Mouse (Mus musculus): Measurements from ENCODE around the gene Kctd15.

Kctd15 gene

GRCm38 (mm10) chr7:34669336-34669735 is 12.8 kb upstream of the Kctd15 start:
- in situ Hi-C loops (cut with MboI; ENCODE audit: unreplicated experiment in 2 of 2): loop anchor here (10.0 to 25.0 kb wide), 3 partner anchors 325 to 882 kb away; partner anchors contain the start of gene Gm6096 (in 2 of the 2)

GRCm38 (mm10) chr7:34667874-34668273 is 11.3 kb upstream of the Kctd15 start:
- in situ Hi-C loops (cut with MboI; ENCODE audit: unreplicated experiment in 2 of 2): loop anchor here (10.0 to 25.0 kb wide), 3 partner anchors 327 to 881 kb away; partner anchors contain the start of gene Gm6096 (in 2 of the 2)

GRCm38 (mm10) chr7:34663145-34663544 is 6.6 kb upstream of the Kctd15 start:
- in situ Hi-C loops (cut with MboI; ENCODE audit: unreplicated experiment in 2 of 2): loop anchor here (10.0 to 25.0 kb wide), 3 partner anchors 332 to 876 kb away; partner anchors contain the start of gene Gm6096 (in 2 of the 2)

GRCm38 (mm10) chr7:34662227-34662626 is 5.7 kb upstream of the Kctd15 start:
- in situ Hi-C loops (cut with MboI; ENCODE audit: unreplicated experiment in 2 of 2): loop anchor here (10.0 to 25.0 kb wide), 3 partner anchors 333 to 875 kb away; partner anchors contain the start of gene Gm6096 (in 2 of the 2)

DNA sequence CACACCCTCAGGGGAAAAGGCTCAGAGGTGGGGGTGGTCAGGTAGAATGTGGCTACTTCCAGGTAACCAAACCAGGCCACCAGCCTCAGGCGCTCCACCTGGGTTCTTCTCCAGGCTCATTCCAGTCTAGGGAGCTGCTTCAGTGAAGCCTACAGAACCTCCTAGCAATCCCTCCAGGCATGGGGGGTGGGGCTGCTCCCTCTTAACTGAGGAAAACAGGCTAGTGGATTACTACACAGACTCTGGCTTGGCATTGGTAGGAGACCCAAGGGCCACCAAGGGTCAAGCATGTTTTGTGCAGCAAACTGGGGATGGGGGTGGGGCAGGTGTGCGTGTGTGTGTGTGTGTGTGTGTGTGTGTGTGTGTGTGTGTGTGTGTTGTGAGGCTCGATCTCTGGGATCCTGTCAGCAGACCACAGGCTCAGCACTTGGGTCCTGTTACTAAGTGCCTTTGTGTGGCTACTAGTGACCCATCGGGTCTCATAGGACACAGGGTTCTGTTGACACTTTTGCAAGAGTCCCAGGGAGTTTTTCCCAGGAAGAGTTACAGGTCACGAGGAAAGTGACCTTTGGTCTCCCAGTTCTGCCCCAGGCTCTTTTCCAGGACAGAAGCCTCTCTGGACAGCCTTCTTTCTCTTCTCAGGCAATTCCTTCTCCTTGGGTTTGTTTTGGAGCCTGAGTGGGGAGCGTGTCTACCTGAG is 3.0 kb upstream of the Kctd15 start:
- in situ Hi-C loops (cut with MboI; ENCODE audit: unreplicated experiment in 2 of 2): loop anchor here (10.0 to 25.0 kb wide), 3 partner anchors 335 to 872 kb away; partner anchors contain the start of gene Gm6096 (in 2 of the 2)

GRCm38 (mm10) chr7:34655086-34655839 is 1.3 kb downstream of the Kctd15 start:
- in situ Hi-C loops (cut with MboI; ENCODE audit: unreplicated experiment in 2 of 2): loop anchor here (25.0 kb wide), 2 partner anchors 393 to 868 kb away; partner anchors contain the start of gene Gm6096 (in 2 of the 2)

GRCm38 (mm10) chr7:34654441-34655085 is 2.0 kb downstream of the Kctd15 start:
- in situ Hi-C loops (cut with MboI; ENCODE audit: unreplicated experiment in 2 of 2): loop anchor here (25.0 kb wide), 2 partner anchors 392 to 867 kb away; partner anchors contain the start of gene Gm6096 (in 2 of the 2)

GRCm38 (mm10) chr7:34653731-34654440 is 2.6 kb downstream of the Kctd15 start:
- in situ Hi-C loops (cut with MboI; ENCODE audit: unreplicated experiment in 2 of 2): loop anchor here (25.0 kb wide), 2 partner anchors 392 to 867 kb away; partner anchors contain the start of gene Gm6096 (in 2 of the 2)

DNA sequence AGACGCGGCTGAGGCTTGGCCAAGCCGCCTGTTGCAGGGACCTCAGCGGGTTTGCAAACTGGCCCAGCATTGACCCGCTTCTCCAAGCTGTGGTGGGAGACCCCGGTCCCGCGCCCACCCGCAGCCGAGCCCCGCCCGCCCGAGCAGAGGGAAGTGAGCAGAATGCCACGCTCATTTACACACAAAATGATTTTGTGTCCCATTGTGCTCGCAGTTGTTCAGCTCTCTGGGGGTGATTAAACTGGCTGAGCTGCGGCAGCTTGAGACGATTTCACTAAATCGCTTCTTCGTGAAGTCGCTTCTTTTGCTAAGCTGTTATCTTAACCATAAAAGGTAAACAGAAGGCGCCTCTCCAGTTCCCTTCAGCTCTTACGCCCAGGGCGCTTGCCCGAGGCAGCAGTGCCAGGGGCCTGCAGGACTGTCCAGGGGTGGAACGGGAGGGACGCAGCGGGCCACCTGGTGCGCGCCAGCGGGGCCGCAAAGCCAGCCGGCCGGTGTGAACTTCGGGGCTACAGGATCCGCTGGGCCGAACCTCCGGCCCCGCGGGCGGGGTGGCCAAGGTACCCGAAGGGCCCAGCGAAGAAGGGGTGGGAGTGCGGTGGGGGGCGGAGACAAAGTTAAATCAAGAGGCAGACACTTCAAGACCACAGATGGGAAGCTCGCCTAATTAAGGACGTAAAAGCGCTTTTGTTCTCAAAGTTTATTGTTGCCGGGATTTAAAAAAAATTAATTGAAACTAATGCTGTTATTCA is 3.6 kb downstream of the Kctd15 start:
- in situ Hi-C loops (cut with MboI; ENCODE audit: unreplicated experiment in 2 of 2): loop anchor here (25.0 kb wide), 2 partner anchors 391 to 866 kb away; partner anchors contain the start of gene Gm6096 (in 2 of the 2)

GRCm38 (mm10) chr7:34651381-34651780 is 5.2 kb downstream of the Kctd15 start:
- in situ Hi-C loops (cut with MboI; ENCODE audit: unreplicated experiment in 2 of 2): loop anchor here (25.0 kb wide), 2 partner anchors 389 to 864 kb away; partner anchors contain the start of gene Gm6096 (in 2 of the 2)

GRCm38 (mm10) chr7:34647052-34647451 is 9.5 kb downstream of the Kctd15 start:
- in situ Hi-C loops (cut with MboI; ENCODE audit: unreplicated experiment in 2 of 2): no loop called here

DNA sequence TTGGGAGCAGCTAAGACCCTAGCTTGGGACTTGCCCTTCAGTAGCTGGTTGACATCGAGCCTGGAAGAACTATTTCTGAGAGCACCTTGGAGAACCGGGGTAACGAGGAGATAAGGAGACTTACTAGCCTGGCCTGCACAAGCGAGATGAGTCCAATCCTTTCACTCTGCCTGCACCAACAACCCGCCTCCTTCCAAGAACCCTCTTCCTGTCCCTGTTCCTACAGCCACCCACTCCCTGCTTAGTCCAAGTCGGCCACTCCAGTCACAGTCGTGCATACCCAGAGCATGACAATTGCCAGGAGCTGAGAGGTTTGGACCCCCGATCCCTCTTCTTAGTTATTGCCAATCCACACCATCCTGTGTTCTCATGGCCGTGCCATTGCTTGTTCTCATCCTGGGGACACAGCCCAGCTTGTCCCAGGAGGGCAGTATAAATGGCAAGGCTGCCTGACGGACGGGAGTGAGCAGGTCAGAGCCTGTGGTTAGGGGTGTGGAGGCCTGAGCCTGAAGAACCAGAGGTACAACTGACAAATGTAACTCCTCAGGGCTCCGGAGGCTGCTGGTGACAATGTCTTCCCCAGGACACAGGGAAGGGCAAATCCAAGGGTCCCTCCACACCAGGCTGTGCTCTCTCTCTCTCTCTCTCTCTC is 10.3 kb downstream of the Kctd15 start:
- in situ Hi-C loops (cut with MboI; ENCODE audit: unreplicated experiment in 2 of 2): no loop called here

GRCm38 (mm10) chr7:34645623-34646022 is 10.9 kb downstream of the Kctd15 start:
- in situ Hi-C loops (cut with MboI; ENCODE audit: unreplicated experiment in 2 of 2): no loop called here

- in situ Hi-C loops (cut with MboI; ENCODE audit: unreplicated experiment in 2 of 2): no loop called here
These were observed 11.9 kb downstream of the Kctd15 start for GRCm38 (mm10) chr7:34644591-34644990.

- in situ Hi-C loops (cut with MboI; ENCODE audit: unreplicated experiment in 2 of 2): no loop called here
These were observed 13.2 kb downstream of the Kctd15 start for GRCm38 (mm10) chr7:34643329-34643728.

DNA sequence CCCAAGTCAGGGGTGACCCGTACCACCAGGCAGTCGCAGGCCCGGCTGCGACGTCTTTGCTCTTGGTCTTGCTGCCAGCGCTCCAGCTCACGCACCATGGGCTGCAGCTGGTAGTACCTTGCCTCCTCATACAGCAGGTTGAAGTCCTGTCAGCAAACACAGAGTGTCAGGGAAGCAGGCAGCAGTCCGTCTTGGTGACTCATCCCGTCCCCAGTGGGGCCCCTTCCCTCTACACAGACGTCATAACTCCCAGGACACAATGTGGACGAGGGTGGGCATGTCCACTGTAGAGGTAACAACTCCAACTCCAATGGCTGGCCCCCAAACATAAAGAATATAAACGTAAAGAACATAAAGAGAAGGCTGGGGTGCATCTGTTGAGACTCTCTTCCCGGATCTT is 14.6 kb downstream of the Kctd15 start:
- in situ Hi-C loops (cut with MboI; ENCODE audit: unreplicated experiment in 2 of 2): no loop called here

GRCm38 (mm10) chr7:34639798-34640197 is 16.7 kb downstream of the Kctd15 start:
- in situ Hi-C loops (cut with MboI; ENCODE audit: unreplicated experiment in 2 of 2): no loop called here

- in situ Hi-C loops (cut with MboI; ENCODE audit: unreplicated experiment in 2 of 2): no loop called here
These were observed 19.9 kb downstream of the Kctd15 start for GRCm38 (mm10) chr7:34636661-34637060.

Measured in v-Abl transformed pro-B cells (cell line).